Mouse (Mus musculus) embryonic facial prominence, embryonic 12.5 days (tissue): ENCODE data around the gene Txlnb. TPM values are rescaled to one million over a fixed set of nuclear protein-coding genes. Genes with fewer than 3 reads are reported as not detected.

Source experiments
- ATAC-seq: fragments of 200-750 bp; cut with Nextera tagmentation; 2 replicates; pipeline ENCODE4 v1.8.0; 2017; ENCODE audit not compliant: insufficient number of reproducible peaks, insufficient read depth, low FRiP score, low TSS enrichment
- H3K27ac ChIP-seq: fragments of 300-500 bp; sonication (generic); 2 replicates; pipeline ENCODE4 v1.5.1; 2016; ENCODE audit warnings: mild to moderate bottlenecking
- H3K27me3 ChIP-seq: fragments of 300-500 bp; sonication (generic); 2 replicates; pipeline ENCODE4 v1.6.1; 2016; ENCODE audit warnings: mild to moderate bottlenecking, moderate library complexity
- H3K36me3 ChIP-seq: fragments of 300-500 bp; sonication (generic); 2 replicates; pipeline ENCODE4 v1.6.1; 2016; ENCODE audit warnings: mild to moderate bottlenecking
- H3K4me1 ChIP-seq: fragments of 300-500 bp; sonication (generic); 2 replicates; pipeline ENCODE4 v1.6.1; 2016
- H3K4me2 ChIP-seq: fragments of 300-500 bp; sonication (generic); replicated peaks from 2 replicates; pipeline ENCODE4 v1.6.1; 2016; ENCODE audit warnings: mild to moderate bottlenecking, moderate library complexity
- H3K4me3 ChIP-seq: fragments of 300-500 bp; sonication (generic); 2 replicates; pipeline ENCODE4 v1.5.1; 2016; ENCODE audit warnings: mild to moderate bottlenecking
- H3K9ac ChIP-seq: fragments of 300-500 bp; sonication (generic); 2 replicates; pipeline ENCODE4 v1.6.1; 2016; ENCODE audit warnings: mild to moderate bottlenecking, moderate library complexity
- H3K9me3 ChIP-seq: fragments of 300-500 bp; sonication (generic); 2 replicates; pipeline ENCODE4 v1.6.1; 2016; ENCODE audit warnings: mild to moderate bottlenecking, moderate library complexity
- WGBS: fragments of 180-500 bp; shearing (Covaris S2); methylation state at CpG from one replicate; pipeline ENCODE4 v1.1.7; 2016; 5-methylcytosine and 5-hydroxymethylcytosine counted together
- polyA plus RNA-seq: library from polyadenylated mRNA; unstranded; fragments of >200 nt; fragmentation: Nextera tagmentation; extraction: Ambion mirVana; gene quantifications from 2 replicates; pipeline ENCODE4 v1.2.1, GENCODE M21; 2016

Txlnb gene
- polyA plus RNA-seq, 1 experiment from 2014 or later: 2.1 TPM

- H3K27me3 ChIP-seq: no peaks in the 10 kb centered on the region
- H3K27ac ChIP-seq: no peak overlapping the region
- H3K4me3 ChIP-seq: peak overlapping the region; percentile 13; the same call in 1 of the 2 replicates
- H3K9me3 ChIP-seq: no peaks in the 10 kb centered on the region
- H3K9ac ChIP-seq: no peak overlapping the region
- H3K4me2 ChIP-seq: peak overlapping the region; percentile 41
- WGBS: 2% methylated on average over 12 of the region's 12 CpGs
- H3K4me1 ChIP-seq: peaks cover 6% of the 10 kb centered on the region; the same call in 1 of the 2 replicates
- no peaks in the 10 kb centered on the region for H3K36me3 ChIP-seq
- no peak for ATAC-seq
These were observed 31.4 kb downstream of the Txlnb start for GRCm38 (mm10) chr10:17827391-17827790.

GRCm38 (mm10) chr10:17829205-17829604, 33.2 kb downstream of the Txlnb start:
- Histone ChIP-seq H3K4me3 (no peak overlapping the region), H3K9me3 (no peaks in the 10 kb centered on the region), H3K27me3 (no peaks in the 10 kb centered on the region), H3K4me2 (no peak overlapping the region), H3K36me3 (no peaks in the 10 kb centered on the region), H3K9ac (no peak overlapping the region), H3K27ac (no peak overlapping the region), H3K4me1 (peaks cover 6% of the 10 kb centered on the region; the same call in 1 of the 2 replicates)
- WGBS: 84% methylated on average over 4 of the region's 4 CpGs
- no peak for ATAC-seq

GRCm38 (mm10) chr10:17831041-17831440, 35.0 kb downstream of the Txlnb start:
- no peak overlapping the region for H3K27ac ChIP-seq
- no peaks in the 10 kb centered on the region for H3K9me3 ChIP-seq
- no peak overlapping the region for H3K4me2 ChIP-seq
- H3K4me3 ChIP-seq: no peak overlapping the region
- no peak for ATAC-seq
- WGBS: 57% methylated on average over 3 of the region's 3 CpGs
- peaks cover 6% of the 10 kb centered on the region; the same call in 1 of the 2 replicates for H3K4me1 ChIP-seq
- H3K36me3 ChIP-seq: no peaks in the 10 kb centered on the region
- no peaks in the 10 kb centered on the region for H3K27me3 ChIP-seq
- no peak overlapping the region for H3K9ac ChIP-seq

- ATAC-seq: no peak
These were observed 39.0 kb downstream of the Txlnb start for GRCm38 (mm10) chr10:17835031-17835430.

GRCm38 (mm10) chr10:17836275-17836674, 40.2 kb downstream of the Txlnb start:
- 88% methylated on average over 1 of the region's 1 CpGs for WGBS
- H3K9ac ChIP-seq: no peak overlapping the region
- ATAC-seq: no peak
- H3K9me3 ChIP-seq: no peaks in the 10 kb centered on the region
- H3K4me1 ChIP-seq: no peaks in the 10 kb centered on the region
- H3K27me3 ChIP-seq: no peaks in the 10 kb centered on the region
- no peaks in the 10 kb centered on the region for H3K36me3 ChIP-seq
- H3K4me2 ChIP-seq: no peak overlapping the region
- no peak overlapping the region for H3K27ac ChIP-seq
- H3K4me3 ChIP-seq: no peak overlapping the region

More at GRCm38 (mm10) chr10:17835031-17835430, 39.0 kb downstream of the Txlnb start:
- Histone ChIP-seq H3K4me1 (no peaks in the 10 kb centered on the region), H3K9me3 (no peaks in the 10 kb centered on the region), H3K4me3 (no peak overlapping the region), H3K36me3 (no peaks in the 10 kb centered on the region), H3K4me2 (no peak overlapping the region), H3K9ac (no peak overlapping the region), H3K27ac (no peak overlapping the region), H3K27me3 (no peaks in the 10 kb centered on the region)
- WGBS: 89% methylated on average over 6 of the region's 6 CpGs

- H3K4me2 ChIP-seq: no peak overlapping the region
- H3K9me3 ChIP-seq: no peaks in the 10 kb centered on the region
- H3K27ac ChIP-seq: no peak overlapping the region
- no peaks in the 10 kb centered on the region for H3K27me3 ChIP-seq
- no peak overlapping the region for H3K9ac ChIP-seq
- ATAC-seq: no peak
- no peaks in the 10 kb centered on the region for H3K4me1 ChIP-seq
- no peaks in the 10 kb centered on the region for H3K36me3 ChIP-seq
- 90% methylated on average over 3 of the region's 3 CpGs for WGBS
- no peak overlapping the region for H3K4me3 ChIP-seq
These were observed 46.0 kb downstream of the Txlnb start for GRCm38 (mm10) chr10:17842030-17842429.

GRCm38 (mm10) chr10:17844781-17845537, 48.9 kb downstream of the Txlnb start:
- Histone ChIP-seq H3K9me3 (no peaks in the 10 kb centered on the region), H3K9ac (no peak overlapping the region), H3K36me3 (no peaks in the 10 kb centered on the region), H3K4me3 (no peak overlapping the region), H3K4me2 (no peak overlapping the region), H3K27ac (no peak overlapping the region), H3K4me1 (no peaks in the 10 kb centered on the region), H3K27me3 (no peaks in the 10 kb centered on the region)
- ATAC-seq: no peak
- 70% methylated on average over 4 of the region's 4 CpGs for WGBS

GRCm38 (mm10) chr10:17857647-17858261, 61.7 kb downstream of the Txlnb start:
- WGBS: 85% methylated on average over 9 of the region's 9 CpGs

GRCm38 (mm10) chr10:17860701-17861480, 64.9 kb downstream of the Txlnb start:
- H3K27me3 ChIP-seq: no peaks in the 10 kb centered on the region
- WGBS: 78% methylated on average over 6 of the region's 6 CpGs

More at GRCm38 (mm10) chr10:17857647-17858261, 61.7 kb downstream of the Txlnb start:
- Histone ChIP-seq H3K4me2 (no peak overlapping the region), H3K4me3 (no peak overlapping the region), H3K27ac (no peak overlapping the region), H3K36me3 (no peaks in the 10 kb centered on the region), H3K27me3 (no peaks in the 10 kb centered on the region), H3K9me3 (no peaks in the 10 kb centered on the region), H3K9ac (no peak overlapping the region), H3K4me1 (no peaks in the 10 kb centered on the region)
- ATAC-seq: no peak

GRCm38 (mm10) chr10:17869822-17870662, 74.0 kb downstream of the Txlnb start:
- 23% methylated on average over 5 of the region's 5 CpGs for WGBS
- Histone ChIP-seq H3K9ac (no peak overlapping the region), H3K9me3 (no peaks in the 10 kb centered on the region), H3K27ac (no peak overlapping the region), H3K4me3 (no peak overlapping the region), H3K27me3 (no peaks in the 10 kb centered on the region), H3K36me3 (no peaks in the 10 kb centered on the region), H3K4me2 (no peak overlapping the region), H3K4me1 (no peaks in the 10 kb centered on the region; the same call in 1 of the 2 replicates)
- ATAC-seq: peak; percentile 85

More at GRCm38 (mm10) chr10:17860701-17861480, 64.9 kb downstream of the Txlnb start:
- no peaks in the 10 kb centered on the region for H3K9me3 ChIP-seq
- no peak overlapping the region for H3K27ac ChIP-seq
- no peak overlapping the region for H3K4me3 ChIP-seq
- H3K36me3 ChIP-seq: no peaks in the 10 kb centered on the region
- no peaks in the 10 kb centered on the region for H3K4me1 ChIP-seq
- no peak overlapping the region for H3K9ac ChIP-seq
- ATAC-seq: no peak
- no peak overlapping the region for H3K4me2 ChIP-seq
